Mouse (Mus musculus) heart, embryonic 14.5 days (tissue): ENCODE results near the gene Zfp213. TPM values are rescaled to one million over a fixed set of nuclear protein-coding genes. Genes with fewer than 3 reads are reported as not detected.
"Not testable (repeated sequence)": the region's sequence is repeated elsewhere in the genome, so short reads cannot be mapped to it uniquely, and the experiment has no call there.

ENCODE experiments used
- ATAC-seq: fragments of 200-750 bp; cut with Nextera tagmentation; 2 replicates; pipeline ENCODE4 v1.8.0; 2017; ENCODE audit warnings: low read depth, moderate TSS enrichment; ENCODE audit not compliant: insufficient number of reproducible peaks, insufficient read depth, low FRiP score
- H3K27ac ChIP-seq, 2 experiments: fragments of 200-500 bp in 1 of 2; fragments of 300-500 bp in 1 of 2; sonication (generic) in 1 of 2; replicated peaks in 1 of 2; 2 replicates each; pipeline ENCODE4 v1.5.1; 2012 to 2014; ENCODE audit warnings: low read depth in 2 of 2, low read length in 2 of 2, control low read depth in 1 of 2, mild to moderate bottlenecking in 1 of 2, mixed read lengths in 1 of 2; ENCODE audit not compliant: control insufficient read depth in 1 of 2, insufficient read depth in 1 of 2
- H3K27me3 ChIP-seq: fragments of 300-500 bp; sonication (generic); 2 replicates; pipeline ENCODE4 v1.6.1; 2014; ENCODE audit warnings: mild to moderate bottlenecking, low read length, control low read depth; ENCODE audit not compliant: control insufficient read depth, insufficient read depth
- H3K36me3 ChIP-seq: fragments of 300-500 bp; sonication (generic); 2 replicates; pipeline ENCODE4 v1.6.1; 2014; ENCODE audit warnings: mild to moderate bottlenecking, control low read depth, low read length, mixed read lengths; ENCODE audit not compliant: control insufficient read depth, insufficient read depth
- H3K4me1 ChIP-seq, 2 experiments: fragments of 200-500 bp in 1 of 2; fragments of 300-500 bp in 1 of 2; sonication (generic) in 1 of 2; 2 replicates each; pipeline ENCODE4 v1.6.1; 2012 to 2014; ENCODE audit warnings: low read length in 2 of 2, control low read depth in 1 of 2, mixed read lengths in 1 of 2; ENCODE audit not compliant: control insufficient read depth in 2 of 2, insufficient read depth in 2 of 2
- H3K4me2 ChIP-seq: fragments of 300-500 bp; sonication (generic); 2 replicates; pipeline ENCODE4 v1.6.1; 2014; ENCODE audit warnings: mild to moderate bottlenecking, low read length
- H3K4me3 ChIP-seq, 2 experiments: fragments of 200-500 bp in 1 of 2; fragments of 300-500 bp in 1 of 2; sonication (generic) in 1 of 2; 2 replicates each; pipeline ENCODE4 v1.5.1; 2012 to 2014; ENCODE audit warnings: low read length in 2 of 2, mild to moderate bottlenecking in 2 of 2, control low read depth in 1 of 2, low read depth in 1 of 2, moderate library complexity in 1 of 2; ENCODE audit not compliant: control insufficient read depth in 1 of 2, insufficient read depth in 1 of 2
- H3K9ac ChIP-seq: fragments of 300-500 bp; sonication (generic); 2 replicates; pipeline ENCODE4 v1.6.1; 2014; ENCODE audit warnings: mild to moderate bottlenecking, low read length
- H3K9me3 ChIP-seq: fragments of 300-500 bp; sonication (generic); 2 replicates; pipeline ENCODE4 v1.6.1; 2016; ENCODE audit warnings: low read length, control low read depth; ENCODE audit not compliant: control insufficient read depth
- WGBS: fragments of 180-500 bp; shearing (Covaris S2); extraction: QIAGEN DNeasy Blood & Tissue Kit; methylation state at CpG from one replicate; pipeline ENCODE4 v1.1.7; 2014; 5-methylcytosine and 5-hydroxymethylcytosine counted together
- polyA plus RNA-seq: library from polyadenylated mRNA; unstranded; fragments of >200 nt; fragmentation: Nextera tagmentation; extraction: Ambion mirVana; gene quantifications from 2 replicates; pipeline ENCODE4 v1.2.1, GENCODE M21; 2014

The Zfp213 gene
- polyA plus RNA-seq, 1 experiment from 2014 or later: 13.8 TPM

DNA sequence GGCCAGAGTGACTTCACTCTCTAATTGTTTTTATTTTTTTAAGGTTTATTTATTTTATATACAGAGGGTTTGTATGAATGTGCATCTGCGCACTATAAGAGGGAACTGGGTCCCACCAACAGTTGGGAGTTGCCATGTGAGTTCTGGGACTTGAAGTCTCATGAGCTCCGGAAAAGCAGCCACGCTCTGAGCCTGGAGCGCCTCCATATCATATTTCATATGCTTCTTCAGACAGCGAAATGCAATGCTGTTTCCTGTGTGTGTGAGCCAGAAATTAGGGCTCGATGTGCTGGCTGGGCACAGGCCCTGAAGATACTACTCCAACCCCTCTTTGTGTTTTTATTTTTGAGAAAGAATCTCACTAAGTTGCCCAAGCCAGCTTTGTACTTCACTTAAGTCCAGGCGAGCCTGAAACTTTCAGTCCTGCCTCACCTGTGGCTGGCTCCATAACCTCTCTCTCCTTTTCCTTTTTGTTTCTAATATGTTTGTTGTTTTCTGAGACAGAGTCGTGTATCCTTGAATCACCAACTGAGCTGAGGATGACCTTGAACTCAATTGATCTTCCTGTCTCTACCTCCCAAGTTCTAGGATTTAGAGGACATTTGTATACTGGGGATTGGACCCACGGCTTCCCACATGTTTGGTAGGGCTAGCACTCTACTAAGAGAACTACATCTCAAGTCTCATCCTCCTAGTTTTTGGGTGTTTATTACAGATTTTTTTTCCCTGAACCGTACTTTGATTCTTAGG lies 38.0 kb upstream of the Zfp213 start:
- H3K27ac ChIP-seq: no peak overlapping the region

DNA sequence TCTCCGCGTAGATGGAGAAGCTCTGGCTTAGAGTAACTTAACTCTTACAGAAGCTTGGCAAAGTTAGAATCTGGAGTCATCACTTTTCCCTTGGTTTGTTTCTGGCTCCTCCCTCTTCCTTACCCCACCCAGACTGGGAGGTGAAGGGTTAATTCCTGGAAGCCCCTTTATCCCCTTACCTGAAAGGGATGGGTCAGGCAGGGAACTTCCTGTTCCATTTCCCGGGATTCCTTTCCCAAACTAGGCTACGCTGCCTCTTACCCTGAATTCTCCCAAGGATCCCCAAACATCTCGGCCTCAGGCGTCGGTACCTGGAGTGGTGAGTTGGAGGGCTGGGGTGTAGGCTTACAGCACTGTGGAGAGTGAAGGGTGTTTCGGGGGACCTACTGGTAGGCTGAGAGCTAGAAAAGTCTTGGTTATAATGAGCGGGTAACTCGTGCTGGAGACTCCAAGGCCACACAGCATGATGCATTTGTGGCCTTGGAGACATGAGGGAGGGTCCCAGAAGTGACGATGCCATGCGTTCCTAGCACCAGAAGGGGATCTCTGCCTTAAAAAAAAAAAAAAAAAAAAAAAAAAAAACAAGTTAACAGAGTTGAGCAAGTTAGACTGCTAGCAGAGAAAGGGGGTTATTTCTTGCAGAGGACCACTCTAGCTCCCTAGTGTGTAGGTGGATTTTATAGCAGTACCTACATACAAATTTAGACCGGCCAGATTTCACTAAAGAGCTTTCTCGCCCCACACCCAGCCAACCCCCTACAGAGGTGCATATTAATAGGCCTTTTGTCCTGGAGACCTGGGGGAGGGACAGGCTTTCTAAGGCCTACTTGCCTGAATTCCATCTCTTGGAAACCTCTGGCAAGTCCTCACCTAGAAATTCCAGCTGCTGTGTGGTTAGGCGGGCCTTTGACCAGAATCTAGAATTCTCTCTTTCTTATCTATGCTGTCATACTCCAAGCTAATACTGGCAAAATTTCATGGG lies 36.9 kb upstream of the Zfp213 start, which contains the start of gene Zscan10:
Gene Zscan10, plus strand, starts transcription at position 216 of the 982 bp plus-strand sequence.
- peak within 1 kb of the TSS; percentile 93 for H3K4me2 ChIP-seq
- no peaks in the 10 kb centered on the region for H3K9me3 ChIP-seq
- H3K4me3 ChIP-seq: peak within 1 kb of the TSS in 1 of 2 experiments; percentile 55; a peak in 2 of 4 replicates
- no peaks in the 10 kb centered on the region for H3K36me3 ChIP-seq
- H3K9ac ChIP-seq: peak within 1 kb of the TSS; percentile 84
- WGBS: 48% methylated on average over 15 of the region's 15 CpGs
- H3K27me3 ChIP-seq: no peaks in the 10 kb centered on the region
- peaks cover 6 to 10% of the 10 kb centered on the region in 2 experiments; a peak in 3 of 4 replicates for H3K4me1 ChIP-seq
- peak within 1 kb of the TSS in 1 of 2 experiments; percentile 91; a peak in 2 of 4 replicates for H3K27ac ChIP-seq
- ATAC-seq: no peak

More for the DNA sequence above, 38.0 kb upstream of the Zfp213 start:
- Histone ChIP-seq H3K36me3 (no peaks in the 10 kb centered on the region), H3K27me3 (no peaks in the 10 kb centered on the region), H3K4me1 (peaks cover 6 to 10% of the 10 kb centered on the region in 2 experiments; a peak in 3 of 4 replicates), H3K4me3 (no peak overlapping the region), H3K4me2 (no peak overlapping the region), H3K9me3 (no peaks in the 10 kb centered on the region), H3K9ac (no peak overlapping the region)
- ATAC-seq: no peak
- WGBS: 49% methylated on average over 10 of the region's 10 CpGs

DNA sequence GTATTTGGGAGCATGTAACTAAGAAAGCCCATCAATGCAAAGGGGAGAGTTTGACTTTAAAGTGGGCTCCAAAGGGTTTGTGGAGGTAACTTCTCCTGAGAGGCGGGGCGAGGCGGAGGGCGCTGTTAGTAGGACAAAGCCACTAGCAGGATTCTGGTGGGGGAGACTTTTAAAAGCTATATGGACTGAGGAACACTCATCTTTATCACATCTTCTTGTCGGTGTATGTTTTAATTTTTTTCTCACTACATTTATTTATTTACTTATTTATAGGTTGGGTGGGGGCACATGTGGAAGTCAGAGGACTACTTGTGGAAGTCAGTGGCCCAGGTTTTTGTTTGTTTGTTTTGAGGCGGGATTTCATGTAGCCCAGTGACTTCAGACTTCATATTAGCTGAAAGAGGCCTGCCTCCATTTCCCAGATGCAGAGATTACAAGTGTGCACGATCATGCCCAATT lies 35.6 kb upstream of the Zfp213 start:
- peaks cover 6 to 10% of the 10 kb centered on the region in 2 experiments; a peak in 3 of 4 replicates for H3K4me1 ChIP-seq

DNA sequence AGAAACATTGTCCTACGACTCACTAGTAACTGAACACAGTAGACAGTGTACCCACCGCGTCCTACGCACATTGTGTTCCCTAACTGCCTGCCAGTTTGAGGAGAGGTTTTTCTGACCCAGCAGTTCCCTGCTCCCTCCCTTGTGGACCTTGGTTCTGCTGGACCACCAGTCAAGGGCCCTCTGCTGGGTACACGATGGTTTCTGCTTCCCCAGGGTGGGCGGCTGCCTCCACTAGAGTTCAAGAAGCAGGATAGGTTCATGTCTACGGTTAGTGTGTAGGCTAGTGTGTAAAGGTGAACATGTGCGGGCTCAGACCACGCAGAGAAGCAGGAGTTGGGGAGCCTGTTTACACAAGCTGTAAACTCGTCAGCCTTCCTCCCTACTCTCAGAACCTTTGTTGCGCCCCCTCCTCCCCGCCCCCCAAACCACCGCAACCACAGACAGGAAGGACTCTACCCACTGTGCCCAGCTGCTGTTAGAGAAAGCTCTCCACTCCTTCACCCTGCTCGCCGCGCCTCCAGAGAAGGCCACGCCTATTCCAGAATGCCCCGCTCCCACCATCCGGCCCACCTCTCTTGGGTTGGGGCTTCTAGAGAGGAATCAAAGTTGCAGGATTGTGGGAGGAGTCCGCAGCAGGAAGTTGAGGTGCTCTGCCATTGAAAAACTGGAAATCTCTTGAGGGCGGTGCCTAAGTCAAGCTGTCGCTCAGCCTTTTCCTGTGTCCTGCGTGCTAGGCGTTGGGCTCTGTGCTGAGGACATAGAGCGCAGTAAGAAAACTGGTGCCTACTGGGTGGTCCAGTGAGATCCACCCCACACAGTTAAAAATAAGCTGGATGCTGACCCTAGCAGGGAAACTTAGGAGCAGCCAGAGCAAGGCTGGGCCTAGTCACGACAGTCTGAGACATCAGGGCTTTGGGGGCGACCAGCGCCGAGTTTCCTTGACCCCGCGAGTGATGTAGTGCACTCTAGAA lies 34.8 kb upstream of the Zfp213 start, which contains the start of gene Zfp13:
Gene Zfp13, minus strand, starts transcription at position 906 of the 971 bp plus-strand sequence.
- Histone ChIP-seq H3K27me3 (no peaks in the 10 kb centered on the region), H3K4me2 (peak within 1 kb of the TSS; percentile 93), H3K4me1 (peaks cover 6 to 10% of the 10 kb centered on the region in 2 experiments; a peak in 3 of 4 replicates), H3K36me3 (no peaks in the 10 kb centered on the region), H3K9ac (peak within 1 kb of the TSS; percentile 84), H3K27ac (peak within 1 kb of the TSS; percentile 88 to 91), H3K4me3 (peak within 1 kb of the TSS; percentile 54 to 55), H3K9me3 (no peaks in the 10 kb centered on the region)
- ATAC-seq: peak; percentile 96
- 7% methylated on average over 31 of the region's 31 CpGs for WGBS

More for the DNA sequence above, 35.6 kb upstream of the Zfp213 start:
- peak overlapping the region; percentile 88 to 91 for H3K27ac ChIP-seq
- peak overlapping the region; percentile 54 to 55 for H3K4me3 ChIP-seq
- H3K27me3 ChIP-seq: no peaks in the 10 kb centered on the region
- 22% methylated on average over 7 of the region's 7 CpGs for WGBS
- no peaks in the 10 kb centered on the region for H3K36me3 ChIP-seq
- H3K9me3 ChIP-seq: no peaks in the 10 kb centered on the region
- no peak for ATAC-seq
- peak overlapping the region; percentile 84 for H3K9ac ChIP-seq
- H3K4me2 ChIP-seq: peak overlapping the region; percentile 93

DNA sequence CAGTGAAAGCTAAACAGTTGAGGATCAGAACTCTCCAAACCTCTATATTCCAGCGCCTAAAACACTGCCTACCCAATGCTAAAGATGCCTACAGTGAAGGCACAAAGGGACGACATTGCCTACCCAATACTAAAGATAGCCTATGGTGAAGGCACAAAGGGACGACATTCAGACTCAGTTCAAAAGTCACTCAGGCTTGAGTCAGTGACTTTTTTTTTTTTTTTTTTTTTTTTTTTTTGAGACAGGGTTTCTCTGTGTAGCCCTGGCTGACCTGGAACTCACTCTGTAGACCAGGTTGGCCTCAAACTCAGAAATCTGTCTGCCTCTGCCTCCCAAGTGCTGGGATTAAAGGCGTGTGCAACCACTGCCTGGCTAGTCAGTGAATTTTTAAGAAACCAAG lies 31.1 kb upstream of the Zfp213 start:
- WGBS: 73% methylated on average over 4 of the region's 4 CpGs
- not testable (repeated sequence) for ATAC-seq, H3K9ac ChIP-seq, H3K4me2 ChIP-seq, H3K9me3 ChIP-seq, H3K36me3 ChIP-seq, H3K4me3 ChIP-seq, H3K27ac ChIP-seq, H3K27me3 ChIP-seq
- peaks cover 6 to 14% of the 10 kb centered on the region in 2 experiments; a peak in 3 of 4 replicates for H3K4me1 ChIP-seq

DNA sequence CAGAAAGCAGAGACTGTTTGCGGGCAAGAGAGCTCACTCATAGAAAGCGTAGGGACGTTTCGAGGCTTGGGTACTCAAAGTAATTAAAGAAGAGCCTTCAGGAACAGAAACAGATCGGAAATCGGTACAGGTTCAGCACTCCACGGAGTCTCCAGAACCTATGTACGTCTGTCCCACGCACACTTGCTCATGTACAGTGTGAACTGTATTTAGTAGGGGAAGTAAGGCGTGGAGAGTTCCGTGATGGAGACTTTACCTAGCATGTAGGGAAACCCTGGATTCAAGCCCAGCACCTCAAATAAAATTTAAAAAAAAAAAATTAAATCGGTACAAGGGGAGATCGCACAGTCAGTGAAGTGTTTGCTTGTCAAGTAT lies 28.9 kb upstream of the Zfp213 start:
- H3K4me1 ChIP-seq: peaks cover 0 to 3% of the 10 kb centered on the region in 2 experiments; a peak in 1 of 4 replicates
- no peaks in the 10 kb centered on the region for H3K9me3 ChIP-seq
- H3K36me3 ChIP-seq: no peaks in the 10 kb centered on the region
- H3K27ac ChIP-seq: peak overlapping the region; percentile 48 to 79
- H3K27me3 ChIP-seq: no peaks in the 10 kb centered on the region
- peak overlapping the region; percentile 43 to 66 for H3K4me3 ChIP-seq
- peak overlapping the region; percentile 71 for H3K9ac ChIP-seq
- H3K4me2 ChIP-seq: peak overlapping the region; percentile 89
- whole genome bisulfite sequencing: 13% methylated on average over 13 of the region's 13 CpGs
- no peak for ATAC-seq
